Mouse (Mus musculus) central nervous system, embryonic 14 days (tissue): ENCODE results near the gene Dpysl5. TPM values are rescaled to one million over a fixed set of nuclear protein-coding genes. Genes with fewer than 3 reads are reported as not detected.

Experiments used
- polyA plus RNA-seq: library from polyadenylated mRNA; depleted of rRNA; stranded (reverse); fragments of >200 nt; gene quantifications from 2 replicates; pipeline ENCODE4 v1.2.3, GENCODE M21; 2012; rRNA removed

Dpysl5 gene
- polyA plus RNA-seq, result 293 and 314 TPM in 2 replicates

GRCm38 (mm10) chr5:30711147-30712001 lies at the start of gene Dpysl5:
Gene Dpysl5 (plus strand): TSS chr5:30711564.

GRCm38 (mm10) chr5:30666391-30667195 lies 44.8 kb upstream of the Dpysl5 start, which contains the start of gene Cenpa:
Gene Cenpa (plus strand): TSS chr5:30666777.

GRCm38 (mm10) chr5:30814424-30815119 lies 103.2 kb downstream of the Dpysl5 start, which contains the start of gene Mapre3:
Gene Mapre3 (plus strand): TSS chr5:30814641.

Other genes with a start within 250 kb of the Dpysl5 start
- gene Otof, start 249.6 kb upstream of the Dpysl5 start, polyA plus RNA-seq, result 5.1 and 5.9 TPM in 2 replicates
- gene 1700001C02Rik, start 245.5 kb upstream of the Dpysl5 start, polyA plus RNA-seq, result 0.51 and 0.55 TPM in 2 replicates
- not detected in 2 replicates for gene Cib4, start 165.7 kb upstream of the Dpysl5 start, polyA plus RNA-seq
- gene Kcnk3, start 123.4 kb upstream of the Dpysl5 start, polyA plus RNA-seq, result 4.0 and 5.8 TPM in 2 replicates
- 32.4 and 34.2 TPM in 2 replicates for gene Slc35f6, start 63.6 kb upstream of the Dpysl5 start, polyA plus RNA-seq
- 96.4 and 115 TPM in 2 replicates for gene Cenpa, start 44.8 kb upstream of the Dpysl5 start, polyA plus RNA-seq
- gene Mapre3, start 103.1 kb downstream of the Dpysl5 start, polyA plus RNA-seq, result 152 and 160 TPM in 2 replicates
- 68.4 and 82.8 TPM in 2 replicates for gene Tmem214, start 156.4 kb downstream of the Dpysl5 start, polyA plus RNA-seq
- gene Agbl5, start 177.1 kb downstream of the Dpysl5 start, polyA plus RNA-seq, result 62.6 and 66.7 TPM in 2 replicates
- 274 and 279 TPM in 2 replicates for gene Ost4, start 196.2 kb downstream of the Dpysl5 start, polyA plus RNA-seq
- 19.9 and 63.3 TPM in 2 replicates for gene Emilin1, start 201.8 kb downstream of the Dpysl5 start, polyA plus RNA-seq
- 7.9 and 13.1 TPM in 2 replicates for gene Khk, start 209.9 kb downstream of the Dpysl5 start, polyA plus RNA-seq
- 25.2 and 28.8 TPM in 2 replicates for gene Cgref1, start 234.0 kb downstream of the Dpysl5 start, polyA plus RNA-seq
- 194 and 208 TPM in 2 replicates for gene Preb, start 248.8 kb downstream of the Dpysl5 start, polyA plus RNA-seq